Mouse (Mus musculus) adrenal gland, postnatal 4 days (tissue): ENCODE data around the gene Orai3. TPM values are rescaled to one million over a fixed set of nuclear protein-coding genes. Genes with fewer than 3 reads are reported as not detected.
"Not testable (repeated sequence)": the region's sequence is repeated elsewhere in the genome, so short reads cannot be mapped to it uniquely, and the experiment has no call there.

Source experiments
- DNase-seq, 2 experiments: peaks; one replicate each; pipeline ENCODE4 v3.0.0; 2021 to 2022; ENCODE audit warnings: low spot score in 2 of 2, mixed read lengths in 2 of 2
- total RNA-seq, 2 experiments: library from RNA; stranded (reverse); gene quantifications; 2 replicates each; pipeline ENCODE4 v1.2.3; 2021

Orai3 gene
- total RNA-seq, 2 experiments from 2014 or later = 26.7 to 28.9 TPM

DNA sequence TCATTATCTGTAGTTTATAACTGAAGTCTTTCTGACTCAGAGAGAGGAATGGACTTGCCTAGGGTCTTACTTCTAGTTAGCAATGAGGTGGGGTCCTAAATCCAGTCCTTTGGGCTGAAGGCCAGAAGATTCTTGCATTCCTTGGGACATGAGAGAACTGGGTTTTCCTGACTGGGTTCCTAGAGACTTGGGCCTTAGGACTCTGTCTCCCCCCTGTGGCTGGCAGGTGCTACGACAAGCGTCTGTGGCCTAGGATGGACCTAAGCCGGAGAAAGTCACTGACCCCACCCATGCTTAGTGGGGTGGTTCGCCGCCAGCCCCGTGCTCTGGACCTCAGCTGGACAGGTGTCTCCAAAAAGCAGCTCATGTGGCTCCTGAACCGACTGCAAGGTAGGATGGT, 8.6 kb upstream of the Orai3 start:
- DNase-seq = no peak

DNA sequence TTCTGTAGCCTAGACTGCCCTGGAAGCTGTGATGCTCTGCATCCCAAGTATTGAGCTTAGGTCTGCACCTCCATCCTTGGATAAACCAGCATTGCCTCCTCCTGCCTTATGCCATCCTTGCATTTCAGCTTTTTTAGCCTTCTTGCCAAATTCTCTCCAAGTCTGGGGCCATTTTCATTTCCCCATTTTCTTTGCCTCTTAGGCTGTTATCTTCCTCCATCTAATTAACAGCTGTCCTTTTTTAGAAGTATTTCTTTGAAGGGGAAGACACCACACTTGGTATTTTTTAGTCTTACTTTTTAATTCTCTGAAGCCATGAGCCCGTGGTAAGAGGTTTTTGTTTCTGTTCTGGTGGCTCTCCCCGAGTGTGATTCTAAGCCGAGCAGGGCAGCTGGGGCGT, 6.0 kb upstream of the Orai3 start:
- DNase-seq = no peak

DNA sequence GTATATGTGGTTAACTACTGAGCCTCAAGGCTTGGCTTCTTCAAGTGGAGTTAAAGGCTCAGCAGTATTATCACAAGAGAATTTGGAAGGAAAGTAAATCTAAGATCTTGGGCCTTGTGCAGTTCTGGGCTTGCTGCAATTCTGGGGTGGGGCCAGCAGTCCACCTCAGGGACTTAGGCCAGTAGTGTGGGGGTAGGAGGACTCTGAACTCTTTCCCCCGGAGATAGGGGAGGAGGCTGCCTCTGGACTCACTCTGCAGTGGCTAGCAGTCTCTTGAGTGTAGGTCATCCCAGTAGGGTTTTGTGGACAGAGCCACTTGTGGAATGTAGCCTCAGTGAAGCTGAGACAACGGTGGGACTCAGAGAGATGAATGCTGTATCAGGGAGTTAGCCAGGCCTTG, 3.9 kb upstream of the Orai3 start:
- DNase-seq = no peak

DNA sequence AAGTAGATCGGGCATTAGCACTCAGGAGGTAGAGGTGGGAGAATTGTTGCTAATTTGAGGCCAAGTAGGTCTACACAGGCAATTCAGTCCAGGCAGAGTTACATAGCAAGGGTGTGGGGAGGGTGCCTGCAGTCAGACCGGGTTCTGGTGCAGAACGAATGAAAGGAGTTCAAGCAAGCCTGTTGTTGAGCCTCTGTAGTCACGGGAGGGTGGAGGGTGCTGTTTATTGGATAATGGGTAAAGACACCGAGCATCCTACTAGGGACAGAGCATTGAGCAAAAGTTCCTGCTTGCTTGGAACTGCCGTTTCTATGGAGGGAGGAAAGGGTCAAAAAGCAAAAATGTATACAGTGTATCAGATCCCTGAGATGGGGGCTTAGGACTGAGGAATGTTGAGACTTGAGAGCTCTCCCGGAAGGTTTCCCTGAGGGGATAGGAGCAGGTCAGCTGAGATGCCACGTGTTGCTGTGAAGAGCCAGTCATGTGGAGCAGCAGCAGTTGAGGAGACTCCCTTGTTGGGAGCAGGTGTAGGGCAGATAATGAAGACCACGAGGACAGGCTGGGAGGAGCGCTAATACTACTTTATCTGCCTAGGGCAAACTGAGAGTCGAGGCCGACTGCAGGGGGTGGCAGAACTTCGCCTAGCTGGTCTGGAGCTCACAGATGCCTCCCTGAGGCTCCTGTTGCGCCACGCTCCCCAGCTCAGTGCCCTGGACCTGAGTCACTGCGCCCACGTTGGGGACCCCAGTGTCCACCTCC, 2.6 kb upstream of the Orai3 start:
- no peak for DNase-seq

DNA sequence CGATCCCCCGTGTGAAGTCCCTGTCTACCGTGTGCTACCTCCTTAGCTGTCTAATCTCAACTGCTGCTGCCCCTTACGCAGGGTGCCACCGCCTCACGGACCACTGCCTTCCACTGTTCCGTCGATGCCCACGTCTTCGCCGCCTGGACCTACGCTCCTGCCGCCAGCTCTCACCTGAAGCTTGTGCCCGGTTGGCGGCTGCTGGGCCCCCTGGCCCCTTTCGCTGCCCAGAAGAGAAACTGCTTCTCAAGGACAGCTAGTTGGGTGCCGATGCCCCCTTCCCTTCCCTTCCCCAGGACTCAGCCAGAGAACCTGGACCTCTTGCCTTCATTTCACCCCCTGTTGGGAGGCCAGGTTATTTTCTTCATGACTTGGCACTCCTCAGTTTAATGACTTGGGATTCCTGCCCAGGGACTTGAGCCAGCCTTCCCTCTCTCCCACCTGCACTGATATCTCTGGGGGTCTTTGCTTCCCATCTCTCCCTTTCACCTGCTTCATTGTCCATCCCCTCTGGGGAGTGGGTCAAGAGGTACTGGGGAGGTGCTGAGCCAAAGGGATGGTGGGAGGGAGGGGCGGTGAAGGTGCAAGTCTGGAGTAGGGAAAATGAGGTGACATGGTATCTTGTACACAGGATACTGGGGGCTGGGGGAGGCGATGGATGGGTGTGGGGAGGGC, 1.8 kb upstream of the Orai3 start:
- no peak for DNase-seq

DNA sequence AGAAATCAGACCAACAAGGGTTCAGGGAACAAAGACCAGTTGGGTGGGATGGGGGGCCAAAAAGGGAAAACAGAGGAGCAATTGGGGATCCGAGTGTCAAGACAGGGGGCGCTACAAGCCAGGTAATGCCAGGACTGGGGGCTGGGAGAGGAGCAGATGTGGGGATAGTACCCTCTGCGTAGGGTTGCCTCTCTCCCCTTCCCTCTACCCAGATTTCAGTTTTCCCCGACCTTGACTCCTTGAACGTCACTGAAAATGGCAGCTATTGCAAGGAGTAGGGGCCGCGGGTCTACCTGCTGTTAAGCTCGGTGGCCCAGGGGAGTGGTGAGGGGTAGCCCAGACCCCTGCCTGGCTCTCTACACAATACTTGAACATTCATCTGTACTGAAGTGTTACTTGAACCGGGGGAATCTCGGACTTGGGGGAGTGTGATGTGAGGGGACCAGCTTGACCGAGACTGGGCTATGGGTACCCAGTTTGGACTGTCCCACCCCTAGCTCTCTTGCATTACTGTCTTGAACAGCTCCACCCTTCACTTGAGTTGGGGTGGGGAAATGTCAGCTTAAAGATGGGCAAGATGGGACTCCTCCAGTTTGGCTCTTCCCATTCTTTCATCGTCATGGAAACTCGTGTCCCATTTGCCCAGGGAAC, 1.1 kb upstream of the Orai3 start:
- no peak for DNase-seq

DNA sequence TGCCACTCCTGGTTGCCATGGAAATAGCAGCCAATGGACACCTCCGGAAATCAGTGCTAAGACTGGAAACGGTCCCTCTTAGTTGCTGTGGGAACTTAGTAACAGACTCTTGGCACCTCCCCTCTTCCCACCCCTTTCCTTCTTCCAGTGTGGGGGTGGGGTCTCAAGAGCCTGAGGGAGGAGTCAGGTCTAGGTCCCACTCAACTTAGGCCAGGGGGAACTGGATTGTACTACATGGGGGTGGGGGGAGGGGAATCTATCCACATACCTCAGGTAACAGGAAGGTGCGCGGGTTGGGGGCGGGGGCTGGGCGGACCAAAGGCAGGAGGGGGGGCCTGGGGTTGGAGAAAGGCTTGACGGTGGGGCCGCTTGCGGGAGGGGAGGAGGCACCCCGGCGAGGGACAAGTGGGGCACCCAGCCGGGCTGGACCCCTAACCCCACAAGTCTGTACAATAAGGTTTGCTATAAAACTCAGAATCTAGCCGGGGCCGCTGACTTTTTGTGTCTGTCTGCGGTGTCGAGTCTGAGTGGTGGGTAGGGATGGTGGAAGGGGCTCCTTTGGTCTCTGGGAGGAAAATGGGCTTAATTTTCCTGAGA, 520 bp upstream of the Orai3 start:
- peak; percentile 83 to 89 for DNase-seq

DNA sequence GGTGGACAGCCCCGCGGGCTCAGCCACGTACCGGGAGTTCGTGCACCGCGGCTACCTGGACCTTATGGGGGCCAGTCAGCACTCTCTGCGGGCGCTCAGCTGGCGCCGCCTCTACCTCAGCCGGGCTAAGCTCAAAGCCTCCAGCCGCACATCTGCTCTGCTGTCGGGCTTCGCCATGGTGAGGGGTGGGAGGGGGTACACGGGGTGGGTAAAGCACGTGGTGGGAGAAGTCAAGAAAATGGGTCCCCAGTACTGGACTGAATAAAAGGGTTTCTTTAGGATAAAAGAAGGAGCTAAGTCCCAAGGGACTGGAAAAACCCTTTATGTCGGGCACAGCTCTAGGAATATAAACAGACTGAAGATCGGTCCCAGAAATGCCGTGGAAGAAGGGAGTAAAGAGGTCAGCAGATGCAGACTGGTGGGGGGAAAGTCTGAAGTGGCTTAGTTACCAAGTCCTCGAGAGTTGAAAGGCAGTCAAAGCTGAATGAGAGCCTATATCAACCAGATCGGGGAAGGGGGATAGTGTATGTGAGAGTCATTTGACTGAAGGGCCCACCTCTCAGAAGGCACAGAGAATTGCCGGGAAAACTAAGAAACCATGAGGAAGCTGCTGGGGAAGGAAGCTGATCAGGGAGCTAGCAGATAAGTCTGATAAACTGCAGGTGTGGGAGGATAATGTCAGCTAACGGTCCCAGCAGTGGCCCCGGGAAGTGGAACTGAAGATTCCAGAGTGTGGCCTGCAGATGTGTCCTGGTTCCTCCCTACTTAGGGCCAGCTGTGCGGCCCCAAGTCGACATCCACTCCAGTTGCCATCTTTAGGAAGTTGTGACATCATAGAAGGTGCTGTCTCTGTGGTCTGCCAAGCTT, 657 bp downstream of the Orai3 start:
- DNase-seq = no peak

DNA sequence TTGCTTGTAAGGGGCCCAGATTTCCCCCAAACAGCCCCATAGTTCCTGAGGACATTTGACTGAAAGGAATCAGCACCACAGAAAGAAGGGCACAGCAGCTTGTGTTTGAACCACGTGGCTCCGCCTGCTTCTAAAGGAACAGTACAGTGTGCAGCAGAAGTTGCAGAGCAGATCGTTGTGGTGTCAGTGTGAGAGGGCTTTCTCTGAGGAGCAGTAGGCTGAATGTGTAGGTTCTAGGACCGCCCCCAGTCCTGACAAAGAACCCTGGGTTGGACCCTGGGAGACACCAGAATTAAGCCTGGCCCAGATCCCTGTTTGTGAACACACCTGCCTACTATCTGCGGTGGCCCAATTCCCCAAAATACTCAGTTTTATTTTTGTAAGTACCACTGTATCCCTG, 1.6 kb downstream of the Orai3 start:
- DNase-seq = no peak

DNA sequence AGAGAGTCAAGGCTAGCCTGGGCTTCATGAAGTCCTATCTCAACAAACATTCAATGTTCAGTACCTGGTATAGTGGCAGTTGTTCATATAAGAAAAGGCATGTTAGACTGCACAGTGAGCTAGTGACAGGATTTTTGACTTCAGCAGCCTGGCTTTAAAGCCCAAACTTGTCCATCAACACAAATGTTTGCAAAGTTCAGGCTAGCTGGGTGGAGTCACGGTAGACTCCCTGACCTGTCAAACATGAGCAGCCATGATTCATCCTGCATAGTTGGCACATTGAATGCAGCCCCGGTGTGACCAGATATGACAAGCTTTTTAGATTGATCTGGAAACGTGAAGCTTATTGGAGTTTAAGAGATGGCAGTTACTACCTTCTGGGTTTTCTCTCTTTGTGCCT, 2.5 kb downstream of the Orai3 start:
- no peak for DNase-seq

DNA sequence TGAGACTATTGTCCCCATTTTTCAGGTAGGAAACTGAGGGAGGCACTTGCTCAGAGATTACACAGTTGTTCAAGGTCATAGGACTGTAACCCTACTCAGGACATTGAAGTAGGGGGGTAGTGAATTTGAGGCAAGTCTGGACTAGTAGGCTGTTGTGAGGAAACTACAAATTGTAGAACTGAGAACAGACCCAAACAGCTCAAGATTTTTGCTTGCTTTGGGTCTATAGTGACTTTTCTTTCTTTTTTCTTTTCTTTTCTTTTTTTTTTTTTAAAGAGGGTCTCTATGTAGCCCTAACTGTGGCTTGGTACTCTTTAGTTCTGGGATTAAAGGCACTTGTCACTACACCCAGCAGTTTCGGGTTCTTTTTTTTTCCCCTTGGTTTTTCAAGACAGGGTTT, 2.9 kb downstream of the Orai3 start:
- DNase-seq = no peak

DNA sequence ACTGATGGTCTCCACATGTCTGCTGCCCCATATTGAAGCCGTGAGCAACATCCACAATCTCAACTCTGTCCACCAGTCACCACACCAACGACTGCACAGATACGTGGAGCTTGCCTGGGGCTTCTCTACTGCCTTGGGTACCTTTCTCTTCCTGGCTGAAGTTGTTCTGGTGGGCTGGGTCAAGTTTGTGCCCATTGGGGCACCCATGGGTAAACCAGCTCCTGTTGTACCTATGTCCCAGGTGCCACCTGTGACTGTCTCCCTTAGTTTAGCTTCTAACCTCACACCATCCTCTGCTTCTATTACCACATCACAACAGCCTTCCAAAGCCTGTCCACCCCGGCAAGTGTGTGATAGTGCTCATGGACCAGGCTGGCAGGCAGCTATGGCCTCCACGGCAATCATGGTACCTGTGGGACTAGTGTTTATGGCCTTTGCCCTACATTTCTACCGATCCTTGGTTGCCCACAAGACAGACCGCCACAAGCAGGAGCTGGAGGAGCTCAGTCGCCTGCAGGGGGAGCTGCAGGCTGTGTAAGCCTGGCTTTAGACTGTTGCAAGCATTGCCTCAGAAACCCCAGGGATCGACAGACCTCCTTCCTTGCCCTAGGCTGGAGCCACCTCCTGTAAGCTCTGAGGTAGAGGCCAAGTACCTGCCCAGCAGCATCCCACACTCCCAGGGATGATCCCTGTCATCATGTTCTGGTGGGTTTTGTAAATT, 4.2 kb downstream of the Orai3 start:
- peak in 1 of 2 experiments; percentile 50 for DNase-seq

DNA sequence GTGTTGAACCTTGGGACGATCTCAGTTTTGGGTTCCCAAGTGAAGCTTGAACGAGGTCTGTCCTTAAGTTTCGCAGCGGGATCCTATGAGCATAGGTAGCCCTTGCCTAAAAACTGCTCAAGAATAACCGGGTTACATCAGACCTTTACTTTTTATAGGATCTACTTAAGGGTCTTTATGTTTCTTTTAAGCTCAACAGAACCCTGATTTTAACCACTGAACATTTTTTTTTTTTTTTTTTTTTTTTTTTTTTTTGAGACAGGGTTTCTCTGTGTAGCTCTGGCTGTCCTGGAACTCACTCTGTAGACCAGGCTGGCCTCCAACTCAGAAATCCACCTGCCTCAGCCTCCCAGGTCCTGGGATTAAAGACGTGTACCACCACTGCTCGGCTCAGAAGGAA, 6.2 kb downstream of the Orai3 start:
- not testable (repeated sequence) for DNase-seq

DNA sequence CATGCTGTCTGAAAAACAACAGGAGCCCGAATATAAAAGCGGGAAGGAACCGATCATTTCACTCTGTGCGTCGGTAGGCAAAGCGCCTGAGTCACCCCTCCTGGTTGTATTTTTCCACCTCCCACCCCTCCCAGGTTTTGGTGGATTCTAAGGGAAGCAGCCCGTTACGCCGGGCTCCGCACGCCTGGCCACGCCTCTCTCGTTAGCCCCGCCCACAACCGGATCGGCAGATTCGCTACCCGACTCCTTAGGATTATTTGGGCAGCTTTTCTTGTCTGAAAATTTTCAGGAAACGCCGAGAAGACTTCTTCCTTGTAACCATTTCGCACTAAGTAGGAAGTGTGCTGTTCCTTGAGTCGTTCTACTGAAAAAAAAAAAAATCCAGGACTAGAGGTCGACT, 6.8 kb downstream of the Orai3 start, which contains the start of gene Setd1a:
Gene Setd1a, plus strand, starts transcription at position 245 of the 400 bp plus-strand sequence.
- peak; percentile 65 to 72 for DNase-seq

DNA sequence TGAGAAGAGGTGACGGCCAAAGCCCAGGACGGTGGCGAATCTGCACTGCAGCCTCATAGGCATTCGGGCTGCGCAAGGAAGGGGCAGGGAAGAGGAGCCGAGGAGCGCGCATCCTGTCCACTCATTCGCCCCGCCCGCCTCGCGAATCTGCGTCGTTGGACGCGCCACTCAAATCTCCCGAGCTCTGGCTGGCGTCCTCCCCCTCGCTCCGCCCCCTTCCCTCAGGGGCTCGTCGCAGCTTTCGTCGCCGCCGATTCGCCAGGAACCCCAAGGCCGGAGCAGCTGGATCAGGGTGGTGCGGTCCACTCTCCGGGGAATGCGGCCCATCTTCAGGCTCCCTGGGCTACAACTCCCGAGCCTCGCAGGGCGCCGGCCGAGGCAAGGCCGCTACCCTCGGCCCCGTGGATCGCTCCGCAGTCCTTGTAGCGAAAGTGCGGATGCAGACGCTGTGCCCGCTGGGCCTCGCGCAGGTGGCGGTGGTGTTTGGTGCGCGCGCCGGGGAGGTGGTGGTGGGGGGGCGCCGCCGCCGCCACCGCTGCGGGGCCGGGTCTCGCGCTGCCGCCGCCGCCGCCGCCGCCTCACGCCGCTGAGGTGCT, 7.4 kb downstream of the Orai3 start:
- peak; percentile 86 to 95 for DNase-seq

DNA sequence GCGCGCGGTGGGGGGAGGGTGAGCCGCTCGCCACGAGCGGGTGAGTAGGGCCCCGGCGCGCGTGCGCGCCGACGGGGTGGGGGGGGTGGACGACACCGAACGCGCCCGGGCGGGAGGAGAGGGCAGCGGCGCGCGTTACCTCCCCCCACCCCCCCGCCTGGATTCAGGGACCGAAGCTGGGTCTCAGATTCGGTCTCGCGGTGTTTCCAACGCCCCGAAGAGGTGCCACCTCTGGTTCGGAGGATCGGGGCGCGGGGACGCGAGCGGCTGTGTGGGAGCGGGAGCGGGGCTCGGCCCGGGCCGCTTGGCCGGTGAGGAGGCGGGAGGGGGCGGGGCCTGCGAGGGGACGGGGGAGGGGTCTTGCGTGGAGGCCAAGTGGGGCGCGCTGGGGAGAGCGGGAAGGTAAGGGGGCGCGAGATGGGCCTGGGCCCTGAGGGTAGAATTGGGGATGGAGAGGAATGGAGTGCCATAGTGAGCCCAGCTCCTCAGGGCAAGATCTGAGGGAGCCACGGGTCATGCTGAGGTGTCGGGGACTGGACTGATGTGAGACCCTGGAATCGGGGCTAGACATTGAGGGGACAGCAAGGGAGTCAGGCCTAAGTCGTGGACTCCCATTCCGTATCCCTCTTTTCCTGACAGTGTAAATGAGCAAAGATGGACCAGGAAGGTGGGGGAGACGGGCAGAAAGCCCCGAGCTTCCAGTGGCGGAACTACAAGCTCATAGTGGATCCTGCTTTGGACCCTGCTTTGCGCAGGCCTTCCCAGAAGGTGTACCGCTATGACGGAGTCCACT, 8.1 kb downstream of the Orai3 start:
- peak in 1 of 2 experiments; percentile 64 for DNase-seq

DNA sequence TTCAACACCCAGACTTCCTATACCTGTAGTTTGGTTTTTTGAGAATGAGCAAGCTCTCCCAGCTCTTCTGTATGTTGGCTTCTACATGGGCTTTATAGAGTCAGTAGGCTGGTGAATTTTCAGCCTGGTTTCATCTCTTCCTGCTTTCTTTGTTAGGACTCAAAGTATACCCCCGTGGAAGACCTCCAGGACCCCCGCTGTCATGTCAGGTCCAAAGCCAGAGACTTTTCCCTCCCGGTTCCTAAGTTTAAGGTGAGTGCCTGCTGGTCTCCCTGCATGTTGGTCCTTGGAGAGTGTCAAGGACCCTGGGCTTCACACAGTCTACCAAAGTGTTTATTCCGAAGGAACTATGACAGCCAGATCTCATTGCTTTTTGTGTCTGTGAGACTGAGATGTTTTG, 8.7 kb downstream of the Orai3 start:
- DNase-seq = no peak

DNA sequence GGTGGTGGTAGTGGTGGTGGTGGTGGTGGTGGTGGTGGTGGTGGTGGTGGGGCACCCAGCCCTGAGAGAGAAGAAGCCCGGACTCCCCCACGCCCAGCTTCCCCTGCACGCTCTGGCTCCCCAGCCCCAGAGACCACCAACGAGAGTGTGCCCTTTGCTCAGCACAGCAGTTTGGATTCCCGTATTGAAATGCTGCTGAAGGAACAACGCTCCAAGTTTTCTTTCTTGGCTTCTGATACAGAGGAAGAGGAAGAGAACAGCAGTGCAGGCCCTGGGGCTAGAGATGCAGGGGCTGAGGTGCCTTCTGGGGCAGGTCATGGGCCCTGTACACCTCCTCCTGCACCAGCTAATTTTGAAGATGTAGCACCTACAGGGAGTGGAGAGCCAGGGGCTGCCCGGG, 15.7 kb downstream of the Orai3 start, which contains the start of gene Gm49388:
Gene Gm49388, plus strand, starts transcription at position 301 of the 400 bp plus-strand sequence.
- no peak for DNase-seq
